Mouse (Mus musculus) heart, postnatal 0 days (tissue): Measurements from ENCODE around the gene Grin2a.

Experiments
- CTCF ChIP-seq: IDR thresholded peaks from 2 replicates; pipeline ENCODE4 v1.5.1; 2016; ENCODE audit warnings: antibody characterized with exemption, control low read depth, low read depth
- EP300 ChIP-seq: IDR thresholded peaks from 2 replicates; pipeline ENCODE4 v1.6.1; 2016; ENCODE audit warnings: antibody characterized with exemption, low read depth

- TF ChIP-seq CTCF (no peak), EP300 (no peak)
Measured at GRCm38 (mm10) chr16:9873001-9873400, 122.4 kb downstream of the Grin2a start.
